Mouse (Mus musculus) erythroblast, embryonic 14.5 days (primary cell): Measurements from ENCODE around the gene Trim67.

Experiments used
- GATA1 ChIP-seq: IDR thresholded peaks from 2 replicates; pipeline ENCODE4 v1.6.1; 2012; ENCODE audit warnings: low read length, inconsistent platforms, mixed read lengths
- TAL1 ChIP-seq: IDR thresholded peaks from 3 replicates; pipeline ENCODE4 v1.6.1; 2012; ENCODE audit warnings: low read length, inconsistent platforms, mixed read lengths

- no peak for TF ChIP-seq TAL1
- no peak for TF ChIP-seq GATA1
Measured at GRCm38 (mm10) chr8:124793661-124794485, 981 bp downstream of the Trim67 start.
